Mouse (Mus musculus): ENCODE results near the gene Acat1.

The Acat1 gene

GRCm38 (mm10) chr9:53609968-53610781 is at the start of gene Acat1:
Acat1 (minus strand) TSS chr9:53610382.
- peak; percentile 97 for DNase-seq

GRCm38 (mm10) chr9:53634796-53635195 is 24.6 kb upstream of the Acat1 start:
- no peak for DNase-seq

GRCm38 (mm10) chr9:53615246-53615645 is 5.1 kb upstream of the Acat1 start:
- DNase-seq = no peak

- no peak for DNase-seq
Measured at GRCm38 (mm10) chr9:53614286-53614685, 4.1 kb upstream of the Acat1 start.

- no peak for DNase-seq
Measured at GRCm38 (mm10) chr9:53609306-53609967, 745 bp downstream of the Acat1 start.

GRCm38 (mm10) chr9:53607816-53608215 is 2.4 kb downstream of the Acat1 start:
- DNase-seq = no peak

- no peak for DNase-seq
Measured at GRCm38 (mm10) chr9:53607192-53607591, 3.0 kb downstream of the Acat1 start.

GRCm38 (mm10) chr9:53604954-53605353 is 5.2 kb downstream of the Acat1 start:
- no peak for DNase-seq

- DNase-seq = no peak
Measured at GRCm38 (mm10) chr9:53603849-53604248, 6.3 kb downstream of the Acat1 start.

GRCm38 (mm10) chr9:53603384-53603783 is 6.8 kb downstream of the Acat1 start:
- peak; percentile 14 for DNase-seq

- no peak for DNase-seq
Measured at GRCm38 (mm10) chr9:53601541-53601940, 8.6 kb downstream of the Acat1 start.

GRCm38 (mm10) chr9:53598631-53599030 is 11.6 kb downstream of the Acat1 start:
- peak; percentile 35 for DNase-seq

GRCm38 (mm10) chr9:53596971-53597600 is 13.1 kb downstream of the Acat1 start:
- no peak for DNase-seq

GRCm38 (mm10) chr9:53594764-53595163 is 15.4 kb downstream of the Acat1 start:
- DNase-seq = peak; percentile 78

- DNase-seq = no peak
Measured at GRCm38 (mm10) chr9:53581870-53582269, 28.3 kb downstream of the Acat1 start.

GRCm38 (mm10) chr9:53575721-53576120 is 34.5 kb downstream of the Acat1 start:
- DNase-seq = no peak

GRCm38 (mm10) chr9:53572516-53573307 is 37.5 kb downstream of the Acat1 start:
- DNase-seq = no peak

GRCm38 (mm10) chr9:53570662-53571061 is 39.5 kb downstream of the Acat1 start:
- DNase-seq = no peak

GRCm38 (mm10) chr9:53537336-53537965 is 72.7 kb downstream of the Acat1 start:
- DNase-seq = no peak

GRCm38 (mm10) chr9:53536558-53537320 is 73.4 kb downstream of the Acat1 start, which contains the start of the genes Atm and Npat:
Atm (minus strand) TSS chr9:53536740.
Npat (plus strand) TSS chr9:53537047.
- DNase-seq = peak; percentile 100
